Mouse (Mus musculus) frontal cortex, postnatal 14 days (tissue): ENCODE measurements at regions not wholly inside any gene's neighbourhood (a gene's known extent, or its start where the extent isn't known, plus 50 kb on each side); places are given as distances from the start of the nearest gene placed in this dataset.

Source experiments
- DNase-seq, 2 experiments: peaks; one replicate each; pipeline ENCODE4 v3.0.0; 2022; ENCODE audit warnings: low spot score in 2 of 2

DNA sequence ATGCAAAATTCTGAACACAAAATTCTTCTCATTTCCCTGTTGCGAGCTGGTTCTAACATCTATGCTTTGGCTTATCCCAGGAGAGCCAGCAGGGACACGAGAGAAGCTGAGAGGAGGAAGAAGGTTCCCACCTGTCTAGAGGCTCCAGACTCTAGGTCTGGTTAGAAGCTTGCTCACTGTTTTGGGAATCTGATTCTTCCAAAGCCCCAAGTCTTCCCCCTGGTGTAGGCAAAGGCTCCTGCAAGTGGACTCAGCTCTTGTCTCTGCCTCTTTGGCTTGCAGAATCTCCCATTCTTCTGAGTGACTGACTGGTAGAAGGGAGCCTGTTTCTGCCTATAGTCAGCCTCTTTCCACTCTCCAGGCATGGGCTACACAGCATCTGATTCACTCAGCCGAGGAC, 95.8 kb downstream of the Btc start:
- no peak for DNase-seq
